Mouse (Mus musculus) embryonic facial prominence, embryonic 12.5 days (tissue): ENCODE data around the gene Aicda. TPM values are rescaled to one million over a fixed set of nuclear protein-coding genes. Genes with fewer than 3 reads are reported as not detected.
"Not testable (repeated sequence)": the region's sequence is repeated elsewhere in the genome, so short reads cannot be mapped to it uniquely, and the experiment has no call there.

ENCODE experiments used
- ATAC-seq: fragments of 200-750 bp; cut with Nextera tagmentation; 2 replicates; pipeline ENCODE4 v1.8.0; 2017; ENCODE audit not compliant: insufficient number of reproducible peaks, insufficient read depth, low FRiP score, low TSS enrichment
- H3K27ac ChIP-seq: fragments of 300-500 bp; sonication (generic); 2 replicates; pipeline ENCODE4 v1.5.1; 2016; ENCODE audit warnings: mild to moderate bottlenecking
- H3K27me3 ChIP-seq: fragments of 300-500 bp; sonication (generic); 2 replicates; pipeline ENCODE4 v1.6.1; 2016; ENCODE audit warnings: mild to moderate bottlenecking, moderate library complexity
- H3K36me3 ChIP-seq: fragments of 300-500 bp; sonication (generic); 2 replicates; pipeline ENCODE4 v1.6.1; 2016; ENCODE audit warnings: mild to moderate bottlenecking
- H3K4me1 ChIP-seq: fragments of 300-500 bp; sonication (generic); 2 replicates; pipeline ENCODE4 v1.6.1; 2016
- H3K4me2 ChIP-seq: fragments of 300-500 bp; sonication (generic); replicated peaks from 2 replicates; pipeline ENCODE4 v1.6.1; 2016; ENCODE audit warnings: mild to moderate bottlenecking, moderate library complexity
- H3K4me3 ChIP-seq: fragments of 300-500 bp; sonication (generic); 2 replicates; pipeline ENCODE4 v1.5.1; 2016; ENCODE audit warnings: mild to moderate bottlenecking
- H3K9ac ChIP-seq: fragments of 300-500 bp; sonication (generic); 2 replicates; pipeline ENCODE4 v1.6.1; 2016; ENCODE audit warnings: mild to moderate bottlenecking, moderate library complexity
- H3K9me3 ChIP-seq: fragments of 300-500 bp; sonication (generic); 2 replicates; pipeline ENCODE4 v1.6.1; 2016; ENCODE audit warnings: mild to moderate bottlenecking, moderate library complexity
- WGBS: fragments of 180-500 bp; shearing (Covaris S2); methylation state at CpG from one replicate; pipeline ENCODE4 v1.1.7; 2016; 5-methylcytosine and 5-hydroxymethylcytosine counted together
- polyA plus RNA-seq: library from polyadenylated mRNA; unstranded; fragments of >200 nt; fragmentation: Nextera tagmentation; extraction: Ambion mirVana; gene quantifications from 2 replicates; pipeline ENCODE4 v1.2.1, GENCODE M21; 2016

The Aicda gene
- polyA plus RNA-seq, 1 experiment from 2014 or later = not detected

- H3K4me1 ChIP-seq = peaks cover 2% of the 10 kb centered on the region; the same call in 1 of the 2 replicates
- peak overlapping the region; percentile 9; the same call in 1 of the 2 replicates for H3K4me2 ChIP-seq
- no peak overlapping the region for H3K9ac ChIP-seq
- no peaks in the 10 kb centered on the region for H3K36me3 ChIP-seq
- no peaks in the 10 kb centered on the region for H3K9me3 ChIP-seq
- whole genome bisulfite sequencing = 24% methylated on average over 15 of the region's 15 CpGs
- ATAC-seq = no peak
- no peak overlapping the region for H3K4me3 ChIP-seq
- no peak overlapping the region for H3K27ac ChIP-seq
- no peaks in the 10 kb centered on the region for H3K27me3 ChIP-seq
These were observed 3.5 kb downstream of the Aicda start for GRCm38 (mm10) chr6:122556959-122557561.

GRCm38 (mm10) chr6:122560427-122560826, 6.8 kb downstream of the Aicda start:
- Histone ChIP-seq H3K27me3 (no peaks in the 10 kb centered on the region), H3K9me3 (no peaks in the 10 kb centered on the region), H3K4me3 (0 out of 2 replicates have a peak overlapping the region, but pooled peaks have one; percentile 12), H3K4me1 (peaks cover 2% of the 10 kb centered on the region; the same call in 1 of the 2 replicates), H3K27ac (no peak overlapping the region), H3K36me3 (no peaks in the 10 kb centered on the region), H3K4me2 (peak overlapping the region; percentile 45), H3K9ac (no peak overlapping the region)
- no peak for ATAC-seq
- 6% methylated on average over 17 of the region's 17 CpGs for WGBS

- Histone ChIP-seq H3K27ac (no peak overlapping the region), H3K4me3 (0 out of 2 replicates have a peak overlapping the region, but pooled peaks have one; percentile 12), H3K36me3 (no peaks in the 10 kb centered on the region), H3K4me2 (no peak overlapping the region), H3K27me3 (no peaks in the 10 kb centered on the region), H3K9me3 (no peaks in the 10 kb centered on the region), H3K4me1 (peaks cover 2% of the 10 kb centered on the region; the same call in 1 of the 2 replicates), H3K9ac (no peak overlapping the region)
- 83% methylated on average over 20 of the region's 20 CpGs for WGBS
- ATAC-seq = 0 out of 2 replicates have a peak, but pooled peaks have one; percentile 39
These were observed 7.4 kb downstream of the Aicda start for GRCm38 (mm10) chr6:122561005-122561404.

- 0 out of 2 replicates have a peak, but pooled peaks cover 2% of the 10 kb centered on the region for H3K4me1 ChIP-seq
- 4% methylated on average over 6 of the region's 6 CpGs for WGBS
- no peaks in the 10 kb centered on the region for H3K36me3 ChIP-seq
- H3K27me3 ChIP-seq = no peaks in the 10 kb centered on the region
- no peak overlapping the region for H3K4me3 ChIP-seq
- H3K9me3 ChIP-seq = no peaks in the 10 kb centered on the region
- no peak for ATAC-seq
- H3K9ac ChIP-seq = no peak overlapping the region
- H3K4me2 ChIP-seq = no peak overlapping the region
- H3K27ac ChIP-seq = no peak overlapping the region
These were observed 8.9 kb downstream of the Aicda start for GRCm38 (mm10) chr6:122562463-122562862.

- Histone ChIP-seq H3K27me3 (no peaks in the 10 kb centered on the region), H3K9me3 (no peaks in the 10 kb centered on the region), H3K4me3 (no peak overlapping the region), H3K36me3 (no peaks in the 10 kb centered on the region), H3K4me1 (0 out of 2 replicates have a peak, but pooled peaks cover 2% of the 10 kb centered on the region), H3K4me2 (no peak overlapping the region), H3K9ac (no peak overlapping the region), H3K27ac (no peak overlapping the region)
- 90% methylated on average over 9 of the region's 9 CpGs for WGBS
- ATAC-seq = no peak
These were observed 11.6 kb downstream of the Aicda start for GRCm38 (mm10) chr6:122565070-122565784.

- Histone ChIP-seq H3K27ac (no peak overlapping the region), H3K36me3 (no peaks in the 10 kb centered on the region), H3K4me3 (no peak overlapping the region), H3K4me1 (no peaks in the 10 kb centered on the region), H3K9ac (no peak overlapping the region), H3K27me3 (no peaks in the 10 kb centered on the region), H3K9me3 (no peaks in the 10 kb centered on the region), H3K4me2 (no peak overlapping the region)
- 65% methylated on average over 5 of the region's 5 CpGs for WGBS
- no peak for ATAC-seq
These were observed 15.5 kb downstream of the Aicda start for GRCm38 (mm10) chr6:122569113-122569512.

GRCm38 (mm10) chr6:122569762-122570161, 16.2 kb downstream of the Aicda start:
- WGBS = 50% methylated on average over 1 of the region's 1 CpGs
- Histone ChIP-seq H3K4me1 (no peaks in the 10 kb centered on the region), H3K4me2 (no peak overlapping the region), H3K27ac (no peak overlapping the region), H3K36me3 (no peaks in the 10 kb centered on the region), H3K9ac (no peak overlapping the region), H3K9me3 (no peaks in the 10 kb centered on the region), H3K27me3 (no peaks in the 10 kb centered on the region), H3K4me3 (no peak overlapping the region)
- ATAC-seq = no peak

- H3K9me3 ChIP-seq = no peaks in the 10 kb centered on the region
- 57% methylated on average over 8 of the region's 8 CpGs for WGBS
- H3K27ac ChIP-seq = no peak overlapping the region
- ATAC-seq = no peak
- H3K4me3 ChIP-seq = no peak overlapping the region
- no peaks in the 10 kb centered on the region for H3K27me3 ChIP-seq
- no peak overlapping the region for H3K4me2 ChIP-seq
- no peak overlapping the region for H3K9ac ChIP-seq
- no peaks in the 10 kb centered on the region for H3K36me3 ChIP-seq
- no peaks in the 10 kb centered on the region for H3K4me1 ChIP-seq
These were observed 17.4 kb downstream of the Aicda start for GRCm38 (mm10) chr6:122570695-122571616.

- Histone ChIP-seq H3K36me3 (no peaks in the 10 kb centered on the region), H3K4me3 (no peak overlapping the region), H3K4me2 (no peak overlapping the region), H3K4me1 (no peaks in the 10 kb centered on the region), H3K9ac (no peak overlapping the region), H3K9me3 (no peaks in the 10 kb centered on the region), H3K27ac (no peak overlapping the region), H3K27me3 (no peaks in the 10 kb centered on the region)
- ATAC-seq = no peak
- 84% methylated on average over 3 of the region's 3 CpGs for WGBS
These were observed 18.0 kb downstream of the Aicda start for GRCm38 (mm10) chr6:122571617-122571959.

- not testable (repeated sequence) for H3K9me3 ChIP-seq, H3K4me2 ChIP-seq, H3K27ac ChIP-seq, H3K36me3 ChIP-seq, ATAC-seq, H3K9ac ChIP-seq, H3K4me1 ChIP-seq, H3K27me3 ChIP-seq, H3K4me3 ChIP-seq
- 84% methylated on average over 1 of the region's 1 CpGs for WGBS
These were observed 21.4 kb downstream of the Aicda start for GRCm38 (mm10) chr6:122575037-122575436.

GRCm38 (mm10) chr6:122577030-122577429, 23.4 kb downstream of the Aicda start:
- Histone ChIP-seq H3K9ac (no peak overlapping the region), H3K9me3 (no peaks in the 10 kb centered on the region), H3K27ac (no peak overlapping the region), H3K4me2 (no peak overlapping the region), H3K27me3 (no peaks in the 10 kb centered on the region), H3K4me3 (no peak overlapping the region), H3K36me3 (no peaks in the 10 kb centered on the region), H3K4me1 (no peaks in the 10 kb centered on the region)
- ATAC-seq = no peak
- 88% methylated on average over 3 of the region's 3 CpGs for WGBS
